Mouse (Mus musculus) thymus, adult 2 months (tissue): ENCODE measurements around the gene Slc16a9. TPM values are rescaled to one million over a fixed set of nuclear protein-coding genes. Genes with fewer than 3 reads are reported as not detected.

ENCODE experiments used
- DNase-seq: peaks from one replicate; pipeline ENCODE4 v3.0.0; 2021
- H3K27ac ChIP-seq: fragments of 200-500 bp; 2 replicates; pipeline ENCODE4 v1.5.1; 2012; ENCODE audit warnings: low read length, control low read depth; ENCODE audit not compliant: control insufficient read depth, insufficient read depth
- H3K27me3 ChIP-seq: fragments of 200-500 bp; 2 replicates; pipeline ENCODE4 v1.6.1; 2012; ENCODE audit warnings: mild to moderate bottlenecking, low read length, moderate library complexity, mixed read lengths; ENCODE audit not compliant: control insufficient read depth, insufficient read depth
- H3K36me3 ChIP-seq: fragments of 200-500 bp; 2 replicates; pipeline ENCODE4 v1.6.1; 2012; ENCODE audit warnings: mild to moderate bottlenecking, low read length, moderate library complexity; ENCODE audit not compliant: control insufficient read depth, insufficient read depth
- H3K4me1 ChIP-seq: fragments of 200-500 bp; replicated peaks from 2 replicates; pipeline ENCODE4 v1.6.1; 2012; ENCODE audit warnings: low read length; ENCODE audit not compliant: control insufficient read depth, insufficient read depth
- H3K4me3 ChIP-seq: fragments of 200-500 bp; 2 replicates; pipeline ENCODE4 v1.5.1; 2012; ENCODE audit warnings: mild to moderate bottlenecking, low read length, control low read depth, moderate library complexity; ENCODE audit not compliant: control insufficient read depth, insufficient read depth
- CTCF ChIP-seq: fragments of 200-500 bp; IDR thresholded peaks from 2 replicates; pipeline ENCODE4 v1.5.1; 2012; ENCODE audit warnings: mild to moderate bottlenecking, control low read depth, low read length, moderate library complexity, borderline replicate concordance; ENCODE audit not compliant: control insufficient read depth, poor library complexity, insufficient read depth; ENCODE audit errors: extremely low read depth
- POLR2A ChIP-seq: fragments of 200-500 bp; IDR thresholded peaks from 2 replicates; pipeline ENCODE4 v1.6.1; 2012; ENCODE audit warnings: mild to moderate bottlenecking, low read length, control low read depth, moderate library complexity; ENCODE audit not compliant: control insufficient read depth, poor library complexity, insufficient read depth; ENCODE audit errors: extremely low read depth
- WGBS: fragments of 180-500 bp; shearing (Covaris S2); methylation state at CpG from one replicate; pipeline ENCODE4 v1.1.7; 2018; 5-methylcytosine and 5-hydroxymethylcytosine counted together
- polyA plus RNA-seq: library from polyadenylated mRNA; depleted of rRNA; stranded (reverse); fragments of >200 nt; gene quantifications from 2 replicates; pipeline ENCODE4 v1.2.3, GENCODE M21; 2012

The Slc16a9 gene
- polyA plus RNA-seq, 1 experiment, result 2.5 TPM

GRCm38 (mm10) chr10:70246076-70246475 is 1.2 kb downstream of the Slc16a9 start:
- 66% methylated on average over 9 of the region's 9 CpGs for WGBS
- TF ChIP-seq POLR2A (no peak), CTCF (no peak)
- Histone ChIP-seq H3K4me1 (no peaks in the 10 kb centered on the region), H3K27me3 (peaks cover 8% of the 10 kb centered on the region; the same call in 1 of the 2 replicates), H3K4me3 (no peak overlapping the region), H3K27ac (no peak overlapping the region), H3K36me3 (no peaks in the 10 kb centered on the region)
- no peak for DNase-seq

- no peaks in the 10 kb centered on the region for H3K36me3 ChIP-seq
- H3K27ac ChIP-seq, result no peak overlapping the region
- H3K4me1 ChIP-seq, result no peaks in the 10 kb centered on the region
- H3K27me3 ChIP-seq, result peaks cover 5% of the 10 kb centered on the region; the same call in 1 of the 2 replicates
- WGBS, result 92% methylated on average over 4 of the region's 4 CpGs
- DNase-seq, result no peak
- no peak overlapping the region for H3K4me3 ChIP-seq
- TF ChIP-seq POLR2A (no peak), CTCF (no peak)
These were observed 5.5 kb downstream of the Slc16a9 start for GRCm38 (mm10) chr10:70250354-70250753.

GRCm38 (mm10) chr10:70250766-70251165 is 5.9 kb downstream of the Slc16a9 start:
- TF ChIP-seq POLR2A, result no peak
- no peak for TF ChIP-seq CTCF
- no peaks in the 10 kb centered on the region for H3K36me3 ChIP-seq
- H3K27me3 ChIP-seq, result peaks cover 5% of the 10 kb centered on the region; the same call in 1 of the 2 replicates
- no peak for DNase-seq
- H3K4me1 ChIP-seq, result no peaks in the 10 kb centered on the region
- no peak overlapping the region for H3K27ac ChIP-seq
- WGBS, result 80% methylated on average over 6 of the region's 6 CpGs
- H3K4me3 ChIP-seq, result no peak overlapping the region

GRCm38 (mm10) chr10:70254666-70255065 is 9.8 kb downstream of the Slc16a9 start:
- H3K27me3 ChIP-seq, result no peaks in the 10 kb centered on the region
- no peak overlapping the region for H3K4me3 ChIP-seq
- TF ChIP-seq POLR2A, result no peak
- TF ChIP-seq CTCF, result no peak
- H3K36me3 ChIP-seq, result no peaks in the 10 kb centered on the region
- DNase-seq, result no peak
- no peak overlapping the region for H3K27ac ChIP-seq
- 78% methylated on average over 4 of the region's 4 CpGs for WGBS
- no peaks in the 10 kb centered on the region for H3K4me1 ChIP-seq

GRCm38 (mm10) chr10:70255601-70256210 is 10.8 kb downstream of the Slc16a9 start:
- no peaks in the 10 kb centered on the region for H3K36me3 ChIP-seq
- 91% methylated on average over 15 of the region's 15 CpGs for WGBS
- no peak for DNase-seq
- H3K27ac ChIP-seq, result no peak overlapping the region
- no peaks in the 10 kb centered on the region for H3K4me1 ChIP-seq
- no peaks in the 10 kb centered on the region for H3K27me3 ChIP-seq
- TF ChIP-seq CTCF, result no peak
- TF ChIP-seq POLR2A, result no peak
- H3K4me3 ChIP-seq, result no peak overlapping the region

GRCm38 (mm10) chr10:70257029-70257428 is 12.1 kb downstream of the Slc16a9 start:
- no peaks in the 10 kb centered on the region for H3K4me1 ChIP-seq
- no peaks in the 10 kb centered on the region for H3K27me3 ChIP-seq
- H3K27ac ChIP-seq, result no peak overlapping the region
- H3K36me3 ChIP-seq, result no peaks in the 10 kb centered on the region
- 14% methylated on average over 4 of the region's 4 CpGs for WGBS
- TF ChIP-seq POLR2A (no peak), CTCF (no peak)
- no peak for DNase-seq
- H3K4me3 ChIP-seq, result no peak overlapping the region

GRCm38 (mm10) chr10:70260904-70261303 is 16.0 kb downstream of the Slc16a9 start:
- no peak for DNase-seq
- Histone ChIP-seq H3K27ac (no peak overlapping the region), H3K27me3 (no peaks in the 10 kb centered on the region), H3K4me3 (no peak overlapping the region), H3K36me3 (no peaks in the 10 kb centered on the region), H3K4me1 (no peaks in the 10 kb centered on the region)
- 90% methylated on average over 4 of the region's 4 CpGs for WGBS
- TF ChIP-seq POLR2A, result no peak
- TF ChIP-seq CTCF, result no peak
